Mouse (Mus musculus) midbrain, postnatal 0 days (tissue): ENCODE measurements around the gene Tmem102. TPM values are rescaled to one million over a fixed set of nuclear protein-coding genes. Genes with fewer than 3 reads are reported as not detected.

ENCODE experiments used
- ATAC-seq: fragments of 200-750 bp; cut with Nextera tagmentation; 2 replicates; pipeline ENCODE4 v1.8.0; 2017; ENCODE audit warnings: moderate number of reproducible peaks, mild to moderate bottlenecking, moderate TSS enrichment, moderate library complexity; ENCODE audit not compliant: low FRiP score
- DNase-seq: peaks from one replicate; pipeline ENCODE4 v3.0.0-alpha.2; 2015; ENCODE audit warnings: low spot score
- H3K27ac ChIP-seq: fragments of 300-500 bp; sonication (generic); 2 replicates; pipeline ENCODE4 v1.5.1; 2014; ENCODE audit warnings: low read depth, mild to moderate bottlenecking, low read length, mixed read lengths
- H3K27me3 ChIP-seq: fragments of 300-500 bp; sonication (generic); 2 replicates; pipeline ENCODE4 v1.6.1; 2014; ENCODE audit warnings: low read length, control low read depth, mixed read lengths; ENCODE audit not compliant: insufficient read depth
- H3K36me3 ChIP-seq: fragments of 300-500 bp; sonication (generic); 2 replicates; pipeline ENCODE4 v1.6.1; 2014; ENCODE audit warnings: low read length, control low read depth, mixed read lengths; ENCODE audit not compliant: insufficient read depth
- H3K4me1 ChIP-seq: fragments of 300-500 bp; sonication (generic); 2 replicates; pipeline ENCODE4 v1.6.1; 2014; ENCODE audit warnings: mild to moderate bottlenecking, control low read depth, antibody characterized with exemption, low read length, mixed read lengths; ENCODE audit not compliant: insufficient read depth
- H3K4me2 ChIP-seq: fragments of 300-500 bp; sonication (generic); 2 replicates; pipeline ENCODE4 v1.6.1; 2014; ENCODE audit warnings: low read depth, mild to moderate bottlenecking, low read length, mixed read lengths; ENCODE audit not compliant: poor library complexity, severe bottlenecking
- H3K4me3 ChIP-seq: fragments of 300-500 bp; sonication (generic); 2 replicates; pipeline ENCODE4 v1.5.1; 2014; ENCODE audit warnings: low read depth, mild to moderate bottlenecking, low read length, moderate library complexity
- H3K9ac ChIP-seq: fragments of 300-500 bp; sonication (generic); replicated peaks from 2 replicates; pipeline ENCODE4 v1.6.1; 2014; ENCODE audit warnings: mild to moderate bottlenecking, low read length, moderate library complexity, mixed read lengths; ENCODE audit not compliant: poor library complexity, severe bottlenecking
- H3K9me3 ChIP-seq: fragments of 300-500 bp; sonication (generic); 2 replicates; pipeline ENCODE4 v1.6.1; 2016; ENCODE audit warnings: low read length, control low read depth
- CTCF ChIP-seq: IDR thresholded peaks from 2 replicates; pipeline ENCODE4 v1.5.1; 2016; ENCODE audit warnings: antibody characterized with exemption, mild to moderate bottlenecking
- WGBS: fragments of 180-500 bp; shearing (Covaris S2); extraction: QIAGEN DNeasy Blood & Tissue Kit; methylation state at CpG from one replicate; pipeline ENCODE4 v1.1.7; 2014; 5-methylcytosine and 5-hydroxymethylcytosine counted together
- polyA plus RNA-seq: library from polyadenylated mRNA; unstranded; fragments of >200 nt; fragmentation: Nextera tagmentation; extraction: Ambion mirVana; gene quantifications from 2 replicates; pipeline ENCODE4 v1.2.1, GENCODE M21; 2015
- total RNA-seq: library from RNA; depleted of rRNA; stranded (reverse); fragments of >200 nt; gene quantifications from 2 replicates; pipeline ENCODE4 v1.2.3, GENCODE M21; 2014

Gene Tmem102
- total and polyA plus RNA-seq, 2 experiments from 2014 or later = 0.16 to 0.94 TPM

- 62% methylated on average over 4 of the region's 4 CpGs for WGBS
- no peak for TF ChIP-seq CTCF
- Histone ChIP-seq H3K4me2 (peak overlapping the region; percentile 71), H3K27ac (no peak overlapping the region), H3K36me3 (no peaks in the 10 kb centered on the region), H3K9me3 (no peaks in the 10 kb centered on the region), H3K4me1 (peaks cover 11% of the 10 kb centered on the region), H3K27me3 (no peaks in the 10 kb centered on the region), H3K4me3 (peak overlapping the region; percentile 90), H3K9ac (no peak overlapping the region; the same call in 1 of the 2 replicates)
- ATAC-seq (no peak), DNase-seq (no peak)
Measured at GRCm38 (mm10) chr11:69767625-69767909, 37.9 kb downstream of the Tmem102 start.

DNA sequence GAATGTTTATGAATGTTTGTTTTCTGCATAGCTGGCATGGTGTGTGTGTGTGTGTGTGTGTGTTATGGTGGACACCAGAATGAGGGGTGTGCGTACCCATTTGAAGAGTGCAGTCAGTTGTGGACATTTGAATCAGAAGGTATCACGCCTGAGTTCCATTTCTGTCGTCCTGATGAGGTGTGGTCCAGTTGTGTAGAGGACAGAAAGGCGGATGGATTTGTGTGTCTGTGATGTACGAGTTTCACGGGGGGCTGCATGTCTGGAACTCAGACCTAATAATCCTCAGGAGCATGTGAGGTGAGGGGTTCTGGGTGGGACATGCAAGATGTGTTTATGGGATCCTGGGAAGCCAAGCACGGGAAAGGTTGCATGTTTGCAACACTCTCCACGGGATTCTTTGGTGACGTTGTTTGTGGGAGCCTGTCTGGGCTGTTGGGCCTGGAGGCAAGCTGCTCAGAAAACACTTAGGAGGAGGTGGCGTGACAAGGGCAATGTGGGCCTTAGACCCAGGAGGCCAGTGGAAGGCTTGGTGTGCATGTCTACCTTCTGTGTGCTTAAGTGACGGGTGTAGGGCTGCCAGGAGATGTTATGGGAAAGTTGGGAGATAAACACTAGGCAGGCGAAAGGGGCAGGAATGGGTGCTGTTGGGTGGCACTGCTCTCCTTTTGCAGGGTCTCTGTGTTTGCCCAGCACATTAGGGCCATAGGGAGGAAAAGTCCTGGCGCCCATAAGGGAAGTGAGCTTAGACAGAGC is 38.4 kb downstream of the Tmem102 start:
- H3K4me2 ChIP-seq = peak overlapping the region; percentile 71
- ATAC-seq = no peak

GRCm38 (mm10) chr11:69766126-69766609 is 39.3 kb downstream of the Tmem102 start:
- under 1% methylated on average over 34 of the region's 37 CpGs for WGBS
- peak overlapping the region; percentile 90 for H3K27ac ChIP-seq
- H3K4me1 ChIP-seq = peaks cover 11% of the 10 kb centered on the region
- peak overlapping the region; percentile 71 for H3K4me2 ChIP-seq
- H3K9me3 ChIP-seq = no peaks in the 10 kb centered on the region
- peak overlapping the region; percentile 90 for H3K4me3 ChIP-seq
- no peak for TF ChIP-seq CTCF
- DNase-seq (peak; percentile 72), ATAC-seq (peak; percentile 77)
- no peaks in the 10 kb centered on the region for H3K36me3 ChIP-seq
- peak overlapping the region; percentile 100 for H3K9ac ChIP-seq
- no peaks in the 10 kb centered on the region for H3K27me3 ChIP-seq

More for the DNA sequence above, 38.4 kb downstream of the Tmem102 start:
- no peak for DNase-seq
- Histone ChIP-seq H3K27me3 (no peaks in the 10 kb centered on the region), H3K27ac (peak overlapping the region; percentile 90), H3K9ac (peak overlapping the region; percentile 100), H3K4me3 (peak overlapping the region; percentile 90), H3K9me3 (no peaks in the 10 kb centered on the region), H3K36me3 (no peaks in the 10 kb centered on the region), H3K4me1 (peaks cover 11% of the 10 kb centered on the region)
- TF ChIP-seq CTCF = no peak
- 60% methylated on average over 13 of the region's 13 CpGs for WGBS

GRCm38 (mm10) chr11:69765221-69766125 is 40.0 kb downstream of the Tmem102 start, which contains the start of gene Zbtb4:
TSS of gene Zbtb4 (plus strand) at chr11:69765912.
- peak within 1 kb of the TSS; percentile 100 for H3K9ac ChIP-seq
- H3K27me3 ChIP-seq = no peaks in the 10 kb centered on the region
- DNase-seq = peak; percentile 35
- peak within 1 kb of the TSS; percentile 90 for H3K4me3 ChIP-seq
- peak within 1 kb of the TSS; percentile 90 for H3K27ac ChIP-seq
- 18% methylated on average over 34 of the region's 55 CpGs for WGBS
- H3K4me2 ChIP-seq = peak within 1 kb of the TSS; percentile 71
- H3K9me3 ChIP-seq = no peaks in the 10 kb centered on the region
- H3K36me3 ChIP-seq = no peaks in the 10 kb centered on the region
- peaks cover 13% of the 10 kb centered on the region for H3K4me1 ChIP-seq
- ATAC-seq = peak; percentile 64
- TF ChIP-seq CTCF = no peak

- Histone ChIP-seq H3K27ac (no peak overlapping the region), H3K36me3 (no peaks in the 10 kb centered on the region), H3K4me2 (no peak overlapping the region), H3K9ac (no peak overlapping the region), H3K4me3 (no peak overlapping the region), H3K27me3 (no peaks in the 10 kb centered on the region), H3K9me3 (no peaks in the 10 kb centered on the region), H3K4me1 (peaks cover 20% of the 10 kb centered on the region)
- WGBS = 72% methylated on average over 7 of the region's 7 CpGs
- peak; percentile 36 for TF ChIP-seq CTCF
- no peak for DNase-seq
- no peak for ATAC-seq
Measured at GRCm38 (mm10) chr11:69763551-69763950, 41.9 kb downstream of the Tmem102 start.
